Mouse (Mus musculus): ENCODE data around the gene Zfp78. TPM values are rescaled to one million over a fixed set of nuclear protein-coding genes. Genes with fewer than 3 reads are reported as not detected.

Zfp78 gene
- 2.5 TPM for total RNA-seq (2023)

GRCm38 (mm10) chr7:6363047-6363488, at the start of gene Zfp78:
Gene Zfp78, plus strand, starts transcription at chr7:6363280.

GRCm38 (mm10) chr7:6331233-6331956, 31.7 kb upstream of the Zfp78 start, which contains the start of gene Zfp583:
Gene Zfp583, minus strand, starts transcription at chr7:6331285.

DNA sequence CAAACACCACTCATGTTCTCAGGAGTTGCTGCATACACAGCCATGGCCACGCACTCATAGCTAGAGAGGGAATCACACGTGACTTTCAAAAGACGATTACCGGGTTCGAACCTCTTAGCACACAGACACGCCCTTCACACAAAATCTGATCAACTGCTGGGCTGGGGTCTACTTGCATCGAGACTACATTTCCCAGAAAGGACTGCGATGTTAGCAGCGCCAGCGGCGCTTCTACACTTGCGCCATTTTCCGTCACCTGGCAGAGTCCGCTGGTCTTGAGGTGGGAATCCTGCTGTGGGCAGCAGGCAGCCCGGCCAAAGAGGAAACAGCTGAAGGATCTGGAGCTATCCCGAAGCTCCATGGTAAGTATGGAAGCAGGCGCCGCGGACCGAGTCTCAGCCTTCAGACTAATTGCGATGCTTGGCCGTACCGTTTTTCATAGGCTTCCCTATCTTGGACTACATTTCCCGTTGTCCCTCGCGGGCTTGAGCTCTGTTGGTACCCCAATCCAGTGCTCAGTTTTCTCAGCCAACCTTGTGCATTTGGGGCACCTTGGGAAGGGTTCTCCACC, 19.5 kb upstream of the Zfp78 start, which contains the start of gene Gm3854:
TSS of gene Gm3854 (plus strand) at position 259 of the 571 bp plus-strand sequence.

DNA sequence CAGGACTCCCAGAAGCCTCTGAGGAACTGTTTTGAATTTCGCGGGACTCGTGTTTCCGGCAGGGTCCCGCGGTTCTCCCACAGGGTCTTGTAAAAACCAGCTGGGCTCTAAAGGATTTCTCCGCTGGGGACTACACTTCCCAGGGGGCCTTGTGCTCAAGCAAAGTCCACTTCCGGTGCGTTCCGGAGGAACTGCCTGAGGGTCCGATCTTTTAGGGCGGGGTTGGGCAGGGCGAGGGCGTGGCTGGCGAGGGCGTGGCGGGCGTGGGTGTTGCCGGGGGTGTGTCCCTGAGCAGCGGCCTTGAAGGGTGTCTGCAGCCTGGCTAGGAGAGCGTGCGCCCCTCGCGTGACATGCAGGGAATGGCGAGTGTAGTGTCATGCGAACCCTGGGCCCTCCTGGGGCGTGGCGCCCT, 20.0 kb downstream of the Zfp78 start, which contains the start of gene Zfp28:
TSS of gene Zfp28 (plus strand) at position 252 of the 412 bp plus-strand sequence.

DNA sequence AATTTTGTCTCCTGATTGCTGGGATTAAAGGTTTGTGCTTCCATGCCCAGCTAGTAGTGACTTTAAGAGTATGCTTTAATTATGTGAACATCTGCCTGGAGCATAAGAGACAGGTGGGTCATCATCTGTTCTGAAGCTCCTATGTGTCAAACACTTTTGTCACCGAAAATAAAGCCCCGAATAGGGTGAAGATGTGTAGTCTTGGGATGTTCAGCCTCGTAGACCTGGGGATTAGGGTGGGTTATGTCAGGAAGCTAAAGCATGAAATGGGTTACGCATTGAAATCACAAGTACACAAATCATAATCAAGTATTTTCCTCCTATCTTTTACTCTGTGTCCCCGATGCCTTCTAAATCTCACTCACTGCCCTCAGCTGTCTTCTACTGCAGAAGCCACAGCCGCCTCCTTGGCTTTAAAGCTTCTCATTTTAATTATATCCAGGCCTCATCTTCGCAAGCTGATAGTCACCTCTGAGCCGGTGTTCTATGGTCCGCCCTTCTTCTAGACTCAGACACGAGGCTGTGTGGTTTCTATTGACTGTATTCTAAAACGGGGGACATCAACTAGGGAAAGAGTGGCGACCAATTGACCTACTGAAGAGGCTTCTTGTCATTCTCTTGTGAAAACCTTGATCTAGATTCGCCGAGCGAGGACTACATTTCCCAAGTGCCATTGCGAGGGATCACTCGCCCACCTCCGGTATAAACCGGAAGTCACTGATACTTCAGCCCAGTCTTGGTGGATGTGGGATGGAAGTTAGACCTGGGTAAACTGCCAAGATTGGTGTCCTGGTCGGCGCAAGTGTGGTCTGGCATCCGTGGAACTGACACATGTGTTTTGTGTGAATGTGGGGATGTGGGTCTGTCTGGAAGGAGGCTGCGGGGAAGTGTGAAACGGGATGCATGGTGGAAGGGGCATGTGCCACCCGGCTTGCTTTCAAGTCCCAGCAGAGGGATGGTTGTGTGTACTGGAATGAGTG, 35.2 kb downstream of the Zfp78 start, which contains the start of gene Smim17:
TSS of gene Smim17 (plus strand) at position 720 of the 980 bp plus-strand sequence.

DNA sequence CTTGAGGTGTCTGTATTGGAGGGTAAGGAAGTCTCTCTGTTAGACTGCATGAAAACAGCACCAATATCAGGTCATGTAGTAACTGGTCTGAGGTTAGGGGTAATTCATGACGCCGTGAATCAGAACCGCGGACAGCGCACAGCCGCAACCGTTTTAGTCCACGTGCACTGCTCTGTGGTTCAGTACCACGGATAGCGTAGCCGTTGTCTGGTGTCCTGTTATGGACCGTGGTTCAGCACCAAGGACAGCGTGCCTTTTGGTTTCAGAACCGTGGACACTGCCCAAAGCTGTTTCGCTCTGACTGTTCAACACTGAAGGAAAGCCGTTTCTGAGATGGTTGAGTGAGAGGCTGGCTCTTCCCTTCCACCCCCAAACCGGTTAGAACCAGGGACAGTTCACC, 47.0 kb downstream of the Zfp78 start, which contains the start of gene Gm20715:
TSS of gene Gm20715 (plus strand) at position 235 of the 400 bp plus-strand sequence.

Other genes with a start within 250 kb of the Zfp78 start
- 32.9 TPM for gene Zfp787, start 207.3 kb upstream of the Zfp78 start, total RNA-seq (2023)
- gene Zfp444, start 191.1 kb upstream of the Zfp78 start, total RNA-seq (2023) = 23.6 TPM
- gene Galp, start 166.2 kb upstream of the Zfp78 start, total RNA-seq (2023) = not detected
- not detected for gene Zscan5b, start 141.0 kb upstream of the Zfp78 start, total RNA-seq (2023)
- gene Epp13, start 110.6 kb upstream of the Zfp78 start, total RNA-seq (2023) = not detected
- 2.9 TPM for gene Zfp667, start 76.7 kb upstream of the Zfp78 start, total RNA-seq (2023)
- gene Zfp583, start 32.0 kb upstream of the Zfp78 start, total RNA-seq (2023) = 2.7 TPM
- gene Gm3854, start 19.5 kb upstream of the Zfp78 start, total RNA-seq (2023) = 1.1 TPM
- 3.5 TPM for gene Zfp28, start 20.0 kb downstream of the Zfp78 start, total RNA-seq (2023)
- gene Smim17, start 35.4 kb downstream of the Zfp78 start, total RNA-seq (2023) = not detected
- not detected for gene Gm20715, start 47.0 kb downstream of the Zfp78 start, total RNA-seq (2023)
- not detected for gene Olfr1344, start 75.4 kb downstream of the Zfp78 start, total RNA-seq (2023)
- not detected for gene Olfr1336, start 92.9 kb downstream of the Zfp78 start, total RNA-seq (2023)
- gene Olfr1346, start 103.8 kb downstream of the Zfp78 start, total RNA-seq (2023) = not detected
- gene Olfr5, start 123.7 kb downstream of the Zfp78 start, total RNA-seq (2023) = not detected
- not detected for gene Olfr1347, start 136.5 kb downstream of the Zfp78 start, total RNA-seq (2023)
- not detected for gene Olfr1348, start 145.5 kb downstream of the Zfp78 start, total RNA-seq (2023)
- not detected for gene Olfr1349, start 159.7 kb downstream of the Zfp78 start, total RNA-seq (2023)
- gene Olfr1350, start 201.6 kb downstream of the Zfp78 start, total RNA-seq (2023) = not detected

Data from CD4-positive naive resting alpha-beta T cell, adult 57 days (primary cell).